Mouse (Mus musculus) olfactory bulb, adult 2 months (tissue): ENCODE measurements around the gene Iqgap3.
A peak's percentile ranks its signal among the peaks of the same experiment; 100 is the strongest.

ENCODE experiments used
- CTCF ChIP-seq: fragments of 200-500 bp; IDR thresholded peaks from 2 replicates; pipeline ENCODE4 v1.5.1; 2012; ENCODE audit warnings: low read depth, mild to moderate bottlenecking, low read length, moderate library complexity; ENCODE audit not compliant: insufficient read depth
- POLR2A ChIP-seq: fragments of 200-500 bp; IDR thresholded peaks from 2 replicates; pipeline ENCODE4 v1.6.1; 2012; ENCODE audit warnings: mild to moderate bottlenecking, low read depth, low read length, moderate library complexity; ENCODE audit not compliant: insufficient read depth

GRCm38 (mm10) chr3:88141787-88142523 is 60.2 kb downstream of the Iqgap3 start, which contains the start of gene Mef2d:
- TF ChIP-seq CTCF: no peak
- peak; percentile 71 for TF ChIP-seq POLR2A
